Mouse (Mus musculus) MEL (cell line): ENCODE measurements around the gene Egfl8.

Experiments used
- CHD1 ChIP-seq: IDR thresholded peaks from 2 replicates; pipeline ENCODE4 v1.6.1; 2012; ENCODE audit warnings: low read depth, mild to moderate bottlenecking, inconsistent platforms, low read length, improper control_type of control experiment
- CTCF ChIP-seq, 3 experiments: IDR thresholded peaks in 2 of 3; conservative IDR thresholded peaks in 1 of 3; 2 replicates each; pipeline ENCODE4 v1.5.1; 2011 to 2012; ENCODE audit warnings: low read length in 3 of 3, low read depth in 2 of 3, mild to moderate bottlenecking in 2 of 3, improper control_type of control experiment in 1 of 3, inconsistent platforms in 1 of 3, mixed read lengths in 1 of 3, moderate library complexity in 1 of 3; ENCODE audit not compliant: control insufficient read depth in 1 of 3, insufficient read depth in 1 of 3, poor library complexity in 1 of 3, severe bottlenecking in 1 of 3
- EP300 ChIP-seq, 2 experiments: IDR thresholded peaks; 2 replicates each; pipeline ENCODE4 v1.6.1; 2011; ENCODE audit warnings: improper control_type of control experiment in 2 of 2, low read length in 2 of 2, low read depth in 1 of 2, mild to moderate bottlenecking in 1 of 2
- GATA1 ChIP-seq: IDR thresholded peaks from 2 replicates; pipeline ENCODE4 v1.6.1; 2011; ENCODE audit warnings: low read depth, low read length, improper control_type of control experiment
- MAFK ChIP-seq: IDR thresholded peaks from 2 replicates; pipeline ENCODE4 v1.6.1; 2011; ENCODE audit warnings: low read depth, mild to moderate bottlenecking, low read length, improper control_type of control experiment, borderline replicate concordance
- MAZ ChIP-seq: IDR thresholded peaks from 2 replicates; pipeline ENCODE4 v1.6.1; 2012; ENCODE audit warnings: low read depth, mild to moderate bottlenecking, inconsistent platforms, low read length, improper control_type of control experiment
- MXI1 ChIP-seq: IDR thresholded peaks from 2 replicates; pipeline ENCODE4 v1.6.1; 2011; ENCODE audit warnings: mild to moderate bottlenecking, low read depth, low read length, improper control_type of control experiment
- POLR2A ChIP-seq, 2 experiments: IDR thresholded peaks; 2 replicates each; pipeline ENCODE4 v1.6.1; 2011 to 2012; ENCODE audit warnings: low read length in 2 of 2, mild to moderate bottlenecking in 2 of 2, control low read depth in 1 of 2, improper control_type of control experiment in 1 of 2, low read depth in 1 of 2, moderate library complexity in 1 of 2; ENCODE audit not compliant: control insufficient read depth in 1 of 2, insufficient read depth in 1 of 2, poor library complexity in 1 of 2
- TAL1 ChIP-seq: IDR thresholded peaks from 2 replicates; pipeline ENCODE4 v1.6.1; 2012; ENCODE audit warnings: mild to moderate bottlenecking, inconsistent platforms, low read length, moderate library complexity, mixed read lengths
- TBP ChIP-seq: IDR thresholded peaks from 2 replicates; pipeline ENCODE4 v1.8.0; 2011; ENCODE audit warnings: low read depth, low read length, improper control_type of control experiment
- UBTF ChIP-seq: IDR thresholded peaks from 2 replicates; pipeline ENCODE4 v1.6.1; 2012; ENCODE audit warnings: low read depth, mild to moderate bottlenecking, inconsistent platforms, low read length, improper control_type of control experiment, moderate library complexity, borderline replicate concordance; ENCODE audit not compliant: insufficient read depth
- ZC3H11A ChIP-seq: IDR thresholded peaks from 2 replicates; pipeline ENCODE4 v1.6.1; 2012; ENCODE audit warnings: low read depth, mild to moderate bottlenecking, inconsistent platforms, low read length, improper control_type of control experiment

- TF ChIP-seq POLR2A (IDR thresholded peaks at IDR 0.05; ENCODE audit: control insufficient read depth in 1 of 2, insufficient read depth in 1 of 2, low read depth in 1 of 2, low read length in 2 of 2, poor library complexity in 1 of 2) = no peak
- TF ChIP-seq CTCF (IDR thresholded peaks at IDR 0.05 in 2 of 3, conservative IDR thresholded peaks at IDR 0.05 in 1 of 3; ENCODE audit: control insufficient read depth in 1 of 3, insufficient read depth in 1 of 3, low read depth in 2 of 3, low read length in 3 of 3, poor library complexity in 1 of 3, severe bottlenecking in 1 of 3) = no peak
- TF ChIP-seq MAFK = no peak
- no peak for TF ChIP-seq MAZ
- no peak for TF ChIP-seq GATA1
- TF ChIP-seq CHD1 = no peak
- TF ChIP-seq MXI1 = no peak
- TF ChIP-seq UBTF = no peak
- no peak for TF ChIP-seq EP300 (IDR thresholded peaks at IDR 0.05; ENCODE audit: low read depth in 1 of 2, low read length in 2 of 2)
- no peak for TF ChIP-seq TBP
- TF ChIP-seq TAL1 = no peak
- no peak for TF ChIP-seq ZC3H11A
These were observed 21.8 kb downstream of the Egfl8 start for GRCm38 (mm10) chr17:34593752-34594525.
